Mouse (Mus musculus): Measurements from ENCODE around the gene Prrx1. TPM values are rescaled to one million over a fixed set of nuclear protein-coding genes. Genes with fewer than 3 reads are reported as not detected.

Prrx1 gene
- polyA plus RNA-seq, 1 experiment from 2014 or later = 11.1 TPM

GRCm38 (mm10) chr1:163307706-163308105 is 5.8 kb downstream of the Prrx1 start:
- Histone ChIP-seq H3K4me2 (ENCODE audit: low read depth, low read length) (no peak overlapping the region), H3K27ac (ENCODE audit: low read length) (no peak overlapping the region), H3K4me1 (ENCODE audit: control insufficient read depth, insufficient read depth, low read length) (0 out of 2 replicates have a peak, but pooled peaks cover 2% of the 10 kb centered on the region), H3K9me3 (replicated peaks; ENCODE audit: control insufficient read depth, low read length) (no peaks in the 10 kb centered on the region), H3K36me3 (ENCODE audit: control insufficient read depth, insufficient read depth) (no peaks in the 10 kb centered on the region), H3K9ac (ENCODE audit: low read length) (no peak overlapping the region), H3K27me3 (ENCODE audit: control insufficient read depth, insufficient read depth, low read length) (peaks cover 31% of the 10 kb centered on the region), H3K4me3 (ENCODE audit: low read length) (no peak overlapping the region)
- 52% methylated on average over 11 of the region's 11 CpGs for WGBS
- ATAC-seq (replicated peaks; ENCODE audit: extremely low read depth, insufficient read depth, low FRiP score) = no peak

GRCm38 (mm10) chr1:163305956-163306355 is 7.6 kb downstream of the Prrx1 start:
- Histone ChIP-seq H3K9me3 (replicated peaks; ENCODE audit: control insufficient read depth, low read length) (no peaks in the 10 kb centered on the region), H3K27me3 (ENCODE audit: control insufficient read depth, insufficient read depth, low read length) (peaks cover 28% of the 10 kb centered on the region), H3K4me3 (ENCODE audit: low read length) (no peak overlapping the region), H3K4me2 (ENCODE audit: low read depth, low read length) (no peak overlapping the region), H3K4me1 (ENCODE audit: control insufficient read depth, insufficient read depth, low read length) (0 out of 2 replicates have a peak, but pooled peaks cover 2% of the 10 kb centered on the region), H3K9ac (ENCODE audit: low read length) (no peak overlapping the region), H3K27ac (ENCODE audit: low read length) (no peak overlapping the region), H3K36me3 (ENCODE audit: control insufficient read depth, insufficient read depth) (no peaks in the 10 kb centered on the region)
- no peak for ATAC-seq (replicated peaks; ENCODE audit: extremely low read depth, insufficient read depth, low FRiP score)
- WGBS = 57% methylated on average over 1 of the region's 1 CpGs

GRCm38 (mm10) chr1:163304837-163305236 is 8.7 kb downstream of the Prrx1 start:
- no peak overlapping the region for H3K4me2 ChIP-seq (ENCODE audit: low read depth, low read length)
- 0 out of 2 replicates have a peak, but pooled peaks cover 2% of the 10 kb centered on the region for H3K4me1 ChIP-seq (ENCODE audit: control insufficient read depth, insufficient read depth, low read length)
- no peak for ATAC-seq (replicated peaks; ENCODE audit: extremely low read depth, insufficient read depth, low FRiP score)
- no peaks in the 10 kb centered on the region for H3K9me3 ChIP-seq (replicated peaks; ENCODE audit: control insufficient read depth, low read length)
- H3K9ac ChIP-seq (ENCODE audit: low read length) = no peak overlapping the region
- peaks cover 18% of the 10 kb centered on the region for H3K27me3 ChIP-seq (ENCODE audit: control insufficient read depth, insufficient read depth, low read length)
- no peak overlapping the region for H3K27ac ChIP-seq (ENCODE audit: low read length)
- H3K36me3 ChIP-seq (ENCODE audit: control insufficient read depth, insufficient read depth) = no peaks in the 10 kb centered on the region
- H3K4me3 ChIP-seq (ENCODE audit: low read length) = no peak overlapping the region
- WGBS = 86% methylated on average over 3 of the region's 3 CpGs

- no peak for ATAC-seq (replicated peaks; ENCODE audit: extremely low read depth, insufficient read depth, low FRiP score)
- Histone ChIP-seq H3K27me3 (ENCODE audit: control insufficient read depth, insufficient read depth, low read length) (0 out of 2 replicates have a peak, but pooled peaks cover 2% of the 10 kb centered on the region), H3K36me3 (ENCODE audit: control insufficient read depth, insufficient read depth) (no peaks in the 10 kb centered on the region)
These were observed 11.2 kb downstream of the Prrx1 start for GRCm38 (mm10) chr1:163302292-163302691.

GRCm38 (mm10) chr1:163293152-163293551 is 20.4 kb downstream of the Prrx1 start:
- no peak overlapping the region for H3K4me2 ChIP-seq (ENCODE audit: low read depth, low read length)
- H3K27ac ChIP-seq (ENCODE audit: low read length) = no peak overlapping the region
- no peaks in the 10 kb centered on the region for H3K27me3 ChIP-seq (ENCODE audit: control insufficient read depth, insufficient read depth, low read length)
- 66% methylated on average over 4 of the region's 4 CpGs for WGBS
- H3K9me3 ChIP-seq (replicated peaks; ENCODE audit: control insufficient read depth, low read length) = no peaks in the 10 kb centered on the region
- ATAC-seq (replicated peaks; ENCODE audit: extremely low read depth, insufficient read depth, low FRiP score) = no peak
- no peak overlapping the region for H3K4me3 ChIP-seq (ENCODE audit: low read length)
- 0 out of 2 replicates have a peak, but pooled peaks cover 4% of the 10 kb centered on the region for H3K4me1 ChIP-seq (ENCODE audit: control insufficient read depth, insufficient read depth, low read length)
- H3K9ac ChIP-seq (ENCODE audit: low read length) = no peak overlapping the region
- H3K36me3 ChIP-seq (ENCODE audit: control insufficient read depth, insufficient read depth) = no peaks in the 10 kb centered on the region

More at GRCm38 (mm10) chr1:163302292-163302691, 11.2 kb downstream of the Prrx1 start:
- H3K9ac ChIP-seq (ENCODE audit: low read length) = no peak overlapping the region
- H3K4me2 ChIP-seq (ENCODE audit: low read depth, low read length) = no peak overlapping the region
- WGBS = 26% methylated on average over 6 of the region's 6 CpGs
- H3K4me1 ChIP-seq (ENCODE audit: control insufficient read depth, insufficient read depth, low read length) = no peaks in the 10 kb centered on the region
- H3K27ac ChIP-seq (ENCODE audit: low read length) = no peak overlapping the region
- H3K9me3 ChIP-seq (replicated peaks; ENCODE audit: control insufficient read depth, low read length) = no peaks in the 10 kb centered on the region
- H3K4me3 ChIP-seq (ENCODE audit: low read length) = no peak overlapping the region

GRCm38 (mm10) chr1:163291925-163292324 is 21.6 kb downstream of the Prrx1 start:
- H3K4me1 ChIP-seq (ENCODE audit: control insufficient read depth, insufficient read depth, low read length) = 0 out of 2 replicates have a peak, but pooled peaks cover 4% of the 10 kb centered on the region
- no peak overlapping the region for H3K9ac ChIP-seq (ENCODE audit: low read length)
- H3K27me3 ChIP-seq (ENCODE audit: control insufficient read depth, insufficient read depth, low read length) = no peaks in the 10 kb centered on the region
- ATAC-seq (replicated peaks; ENCODE audit: extremely low read depth, insufficient read depth, low FRiP score) = no peak
- WGBS = 84% methylated on average over 2 of the region's 2 CpGs
- H3K4me2 ChIP-seq (ENCODE audit: low read depth, low read length) = no peak overlapping the region
- no peak overlapping the region for H3K4me3 ChIP-seq (ENCODE audit: low read length)
- H3K9me3 ChIP-seq (replicated peaks; ENCODE audit: control insufficient read depth, low read length) = no peaks in the 10 kb centered on the region
- H3K36me3 ChIP-seq (ENCODE audit: control insufficient read depth, insufficient read depth) = no peaks in the 10 kb centered on the region
- H3K27ac ChIP-seq (ENCODE audit: low read length) = no peak overlapping the region

- no peaks in the 10 kb centered on the region for H3K36me3 ChIP-seq (ENCODE audit: control insufficient read depth, insufficient read depth)
- H3K9me3 ChIP-seq (replicated peaks; ENCODE audit: control insufficient read depth, low read length) = no peaks in the 10 kb centered on the region
- 0 out of 2 replicates have a peak, but pooled peaks cover 2% of the 10 kb centered on the region for H3K4me1 ChIP-seq (ENCODE audit: control insufficient read depth, insufficient read depth, low read length)
- 91% methylated on average over 7 of the region's 7 CpGs for WGBS
- no peak overlapping the region for H3K9ac ChIP-seq (ENCODE audit: low read length)
- H3K27ac ChIP-seq (ENCODE audit: low read length) = no peak overlapping the region
- H3K4me3 ChIP-seq (ENCODE audit: low read length) = no peak overlapping the region
- ATAC-seq (replicated peaks; ENCODE audit: extremely low read depth, insufficient read depth, low FRiP score) = no peak
- no peaks in the 10 kb centered on the region for H3K27me3 ChIP-seq (ENCODE audit: control insufficient read depth, insufficient read depth, low read length)
- no peak overlapping the region for H3K4me2 ChIP-seq (ENCODE audit: low read depth, low read length)
These were observed 24.4 kb downstream of the Prrx1 start for GRCm38 (mm10) chr1:163289131-163289530.

- Histone ChIP-seq H3K4me3 (ENCODE audit: low read length) (no peak overlapping the region), H3K9ac (ENCODE audit: low read length) (no peak overlapping the region), H3K4me1 (ENCODE audit: control insufficient read depth, insufficient read depth, low read length) (peaks cover 19% of the 10 kb centered on the region), H3K36me3 (ENCODE audit: control insufficient read depth, insufficient read depth) (no peaks in the 10 kb centered on the region), H3K27me3 (ENCODE audit: control insufficient read depth, insufficient read depth, low read length) (no peaks in the 10 kb centered on the region), H3K9me3 (replicated peaks; ENCODE audit: control insufficient read depth, low read length) (no peaks in the 10 kb centered on the region), H3K4me2 (ENCODE audit: low read depth, low read length) (no peak overlapping the region), H3K27ac (ENCODE audit: low read length) (no peak overlapping the region)
- no peak for ATAC-seq (replicated peaks; ENCODE audit: extremely low read depth, insufficient read depth, low FRiP score)
- 50% methylated on average over 1 of the region's 1 CpGs for WGBS
These were observed 28.0 kb downstream of the Prrx1 start for GRCm38 (mm10) chr1:163285539-163285938.

- no peaks in the 10 kb centered on the region for H3K36me3 ChIP-seq (ENCODE audit: control insufficient read depth, insufficient read depth)
- no peak overlapping the region for H3K4me2 ChIP-seq (ENCODE audit: low read depth, low read length)
- H3K4me3 ChIP-seq (ENCODE audit: low read length) = no peak overlapping the region
- no peaks in the 10 kb centered on the region for H3K9me3 ChIP-seq (replicated peaks; ENCODE audit: control insufficient read depth, low read length)
- H3K27me3 ChIP-seq (ENCODE audit: control insufficient read depth, insufficient read depth, low read length) = no peaks in the 10 kb centered on the region
- H3K4me1 ChIP-seq (ENCODE audit: control insufficient read depth, insufficient read depth, low read length) = peaks cover 23% of the 10 kb centered on the region
- no peak for ATAC-seq (replicated peaks; ENCODE audit: extremely low read depth, insufficient read depth, low FRiP score)
- no peak overlapping the region for H3K27ac ChIP-seq (ENCODE audit: low read length)
- WGBS = 15% methylated on average over 3 of the region's 3 CpGs
- no peak overlapping the region for H3K9ac ChIP-seq (ENCODE audit: low read length)
These were observed 28.4 kb downstream of the Prrx1 start for GRCm38 (mm10) chr1:163285136-163285535.
